Mouse (Mus musculus): Measurements from ENCODE around the gene Vmn1r198.

DNA sequence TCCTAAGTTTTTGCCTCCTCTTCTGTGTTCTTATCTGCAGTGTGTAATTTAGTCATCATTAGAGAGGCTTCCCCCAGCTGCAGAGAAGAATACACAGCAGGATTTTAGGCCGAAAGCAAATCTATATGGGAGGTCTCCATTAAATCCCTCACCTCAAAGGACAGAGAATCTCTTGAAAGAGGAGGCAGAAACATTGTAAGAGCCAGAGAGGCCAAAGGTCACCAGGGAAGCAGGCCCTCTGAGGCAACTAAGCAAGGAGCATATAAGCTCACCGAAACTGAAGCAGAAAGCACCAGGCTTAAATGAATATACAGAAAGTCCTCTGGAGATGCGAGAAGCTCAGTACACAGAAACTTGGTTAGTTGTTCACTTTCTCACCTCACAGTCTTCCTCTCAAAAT is 39.9 kb downstream of the Vmn1r198 start, which contains the start of gene Vmn1r200:
- TF ChIP-seq CTCF (IDR thresholded peaks at IDR 0.05; ENCODE audit: low read depth, low read length) (no peak), POLR2A (IDR thresholded peaks at IDR 0.05; ENCODE audit: extremely low read depth, insufficient read depth, low read length) (no peak)

All from liver, adult 2 months (tissue).